Mouse (Mus musculus) C2C12 (cell line): ENCODE results near the gene Ackr3. TPM values are rescaled to one million over a fixed set of nuclear protein-coding genes. Genes with fewer than 3 reads are reported as not detected.

Source experiments
- H3K27me3 ChIP-seq: one replicate; pipeline ENCODE4 v1.6.1; 2011; ENCODE audit not compliant: control insufficient read depth, insufficient read depth, insufficient read length
- H3K36me3 ChIP-seq: one replicate; pipeline ENCODE4 v1.6.1; 2011; ENCODE audit not compliant: control insufficient read depth, insufficient read depth
- H3K4me3 ChIP-seq: one replicate; pipeline ENCODE4 v1.5.1; 2011; ENCODE audit warnings: mild to moderate bottlenecking, control low read depth; ENCODE audit not compliant: poor library complexity, insufficient read depth, severe bottlenecking
- H3K79me2 ChIP-seq: one replicate; pipeline ENCODE4 v1.6.1; 2011; ENCODE audit not compliant: control insufficient read depth, insufficient read depth
- H3K79me3 ChIP-seq: one replicate; pipeline ENCODE4 v1.6.1; 2011; ENCODE audit warnings: low read depth, control low read depth
- H3ac ChIP-seq: one replicate; pipeline ENCODE3; 2011; ENCODE audit warnings: low read depth; ENCODE audit not compliant: control insufficient read depth, insufficient read length
- CEBPB ChIP-seq: IDR thresholded peaks from one replicate; pipeline ENCODE4 v1.6.1; 2011; ENCODE audit warnings: low read depth, mild to moderate bottlenecking, control low read depth, moderate library complexity
- CTCF ChIP-seq: IDR thresholded peaks from one replicate; pipeline ENCODE4 v1.5.1; 2011; ENCODE audit not compliant: control insufficient read depth, insufficient read depth, insufficient read length
- FOSL1 ChIP-seq: IDR thresholded peaks from one replicate; pipeline ENCODE4 v1.8.0; 2011; ENCODE audit warnings: mild to moderate bottlenecking, low read length; ENCODE audit not compliant: poor library complexity, insufficient read depth, severe bottlenecking
- MAX ChIP-seq: IDR thresholded peaks from one replicate; pipeline ENCODE4 v1.6.1; 2011; ENCODE audit warnings: mild to moderate bottlenecking, control low read depth
- MYOD1 ChIP-seq: IDR thresholded peaks from one replicate; pipeline ENCODE4 v1.6.1; 2011; ENCODE audit warnings: low read depth; ENCODE audit not compliant: control insufficient read depth, insufficient read length
- MYOG ChIP-seq: IDR thresholded peaks from one replicate; pipeline ENCODE4 v1.6.1; 2011; ENCODE audit not compliant: control insufficient read depth, insufficient read length; ENCODE audit errors: extremely low read depth
- USF1 ChIP-seq: IDR thresholded peaks from one replicate; pipeline ENCODE4 v1.6.1; 2011; ENCODE audit warnings: low read depth, mild to moderate bottlenecking, control low read depth, moderate library complexity
- polyA plus RNA-seq: library from polyadenylated mRNA; unstranded; fragments of >200 nt; fragmentation: generic; extraction: Trizol; gene quantifications from one replicate; pipeline ENCODE4 v1.2.1, GENCODE M21; 2012; ENCODE audit warnings: missing spikeins

Ackr3 gene
- polyA plus RNA-seq, 1 experiment = 14.5 TPM

DNA sequence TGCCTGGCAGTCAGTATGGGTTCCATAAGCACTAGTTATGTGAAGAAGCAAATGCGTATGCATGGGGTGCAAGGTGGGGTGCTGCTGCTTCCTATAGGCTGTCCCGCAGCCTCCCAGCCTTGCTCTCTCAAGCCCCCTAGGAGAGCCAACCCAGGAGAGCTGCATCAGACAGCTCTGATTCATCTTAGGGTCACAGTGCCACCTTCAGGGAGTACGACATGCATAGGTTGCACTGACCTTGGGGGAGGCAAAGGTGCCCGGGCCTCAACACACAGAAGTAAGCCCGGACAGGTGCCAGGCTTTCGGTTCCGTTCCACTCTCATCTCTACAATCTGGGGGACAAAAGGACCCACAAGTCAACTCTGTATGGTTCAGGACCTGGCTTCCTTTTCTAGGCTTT, 41.8 kb downstream of the Ackr3 start:
- Histone ChIP-seq H3K27me3 (no peaks in the 10 kb centered on the region), H3K36me3 (no peaks in the 10 kb centered on the region), H3K4me3 (no peak overlapping the region), H3ac (no peak overlapping the region), H3K79me3 (no peaks in the 10 kb centered on the region), H3K79me2 (no peaks in the 10 kb centered on the region)
- TF ChIP-seq MYOD1 (no peak), CTCF (peak; percentile 17)

- Histone ChIP-seq H3K4me3 (no peak overlapping the region), H3K36me3 (no peaks in the 10 kb centered on the region), H3K27me3 (no peaks in the 10 kb centered on the region), H3K79me3 (no peaks in the 10 kb centered on the region), H3K79me2 (no peaks in the 10 kb centered on the region), H3ac (no peak overlapping the region)
- no peak for TF ChIP-seq CEBPB
Observed at GRCm38 (mm10) chr1:90246035-90246434, 42.3 kb downstream of the Ackr3 start.

DNA sequence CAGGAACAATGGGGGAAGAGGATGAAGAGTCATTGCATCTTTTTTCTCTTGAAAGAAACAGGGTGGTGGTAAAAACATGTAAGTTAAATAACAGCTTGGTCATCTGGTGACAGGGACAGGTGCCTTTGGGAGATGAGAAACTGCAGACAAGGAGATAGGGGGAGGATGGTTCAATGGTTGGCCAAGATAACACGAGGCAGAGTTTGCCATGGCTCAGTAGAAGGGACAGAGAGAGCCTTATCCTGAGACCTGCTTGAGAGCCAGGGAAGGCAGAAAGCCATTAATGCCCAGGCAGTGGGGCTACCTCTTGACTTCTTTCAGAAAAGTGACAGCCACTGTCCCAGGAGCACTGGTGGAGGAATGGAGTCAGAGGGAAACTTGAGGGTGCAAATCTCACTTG, 43.0 kb downstream of the Ackr3 start:
- no peaks in the 10 kb centered on the region for H3K79me3 ChIP-seq
- no peaks in the 10 kb centered on the region for H3K27me3 ChIP-seq
- no peaks in the 10 kb centered on the region for H3K36me3 ChIP-seq
- no peaks in the 10 kb centered on the region for H3K79me2 ChIP-seq
- TF ChIP-seq MAX = no peak
- no peak overlapping the region for H3K4me3 ChIP-seq
- no peak overlapping the region for H3ac ChIP-seq

- Histone ChIP-seq H3K79me2 (no peaks in the 10 kb centered on the region), H3ac (no peak overlapping the region), H3K79me3 (no peaks in the 10 kb centered on the region), H3K36me3 (no peaks in the 10 kb centered on the region), H3K4me3 (no peak overlapping the region), H3K27me3 (no peaks in the 10 kb centered on the region)
- TF ChIP-seq MYOG (no peak), MAX (no peak), CEBPB (no peak), FOSL1 (no peak), MYOD1 (no peak), USF1 (no peak), CTCF (no peak)
Observed at GRCm38 (mm10) chr1:90247234-90247633, 43.5 kb downstream of the Ackr3 start.

DNA sequence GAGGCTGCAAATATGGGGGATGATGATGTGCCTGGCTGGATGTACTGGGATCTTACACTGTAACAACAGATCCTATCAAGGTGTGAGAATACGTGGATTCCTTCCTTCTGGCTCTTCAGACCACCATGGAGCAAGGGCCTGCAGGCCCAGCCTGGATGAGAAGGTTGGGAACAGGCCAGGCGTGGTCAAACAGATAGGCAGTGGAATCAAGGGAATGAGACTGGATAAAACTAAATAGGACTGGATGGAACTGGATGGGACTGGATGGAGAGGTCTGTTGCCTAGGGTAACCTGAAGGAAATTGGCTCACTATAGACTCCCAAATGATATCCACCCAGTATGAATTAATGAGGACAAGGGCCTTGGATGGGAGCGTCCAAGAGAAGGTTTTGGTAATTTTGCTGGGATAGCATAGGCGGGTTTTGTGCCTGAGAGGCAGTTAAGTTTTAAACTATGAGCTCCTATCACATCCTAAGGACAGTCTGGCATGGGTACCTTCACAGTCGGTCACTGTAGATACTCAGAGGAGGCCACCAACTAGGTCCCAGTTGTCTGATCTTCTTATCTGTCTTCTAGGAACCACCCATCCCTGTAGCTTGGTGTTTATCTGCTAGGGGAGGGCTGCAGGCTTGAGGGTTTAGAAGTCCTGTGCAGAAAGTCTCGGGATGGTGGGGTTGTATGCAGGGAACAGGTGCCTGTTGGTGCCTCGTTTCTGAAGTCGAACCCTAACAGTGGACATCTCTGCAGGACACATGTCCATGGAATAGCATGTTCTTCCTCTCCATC, 44.2 kb downstream of the Ackr3 start:
- Histone ChIP-seq H3K79me3 (no peaks in the 10 kb centered on the region), H3K36me3 (no peaks in the 10 kb centered on the region), H3K4me3 (no peak overlapping the region), H3K79me2 (no peaks in the 10 kb centered on the region), H3ac (no peak overlapping the region), H3K27me3 (no peaks in the 10 kb centered on the region)
- TF ChIP-seq FOSL1 = no peak
- TF ChIP-seq MYOG = no peak
- TF ChIP-seq MYOD1 = no peak
- TF ChIP-seq USF1 = no peak

DNA sequence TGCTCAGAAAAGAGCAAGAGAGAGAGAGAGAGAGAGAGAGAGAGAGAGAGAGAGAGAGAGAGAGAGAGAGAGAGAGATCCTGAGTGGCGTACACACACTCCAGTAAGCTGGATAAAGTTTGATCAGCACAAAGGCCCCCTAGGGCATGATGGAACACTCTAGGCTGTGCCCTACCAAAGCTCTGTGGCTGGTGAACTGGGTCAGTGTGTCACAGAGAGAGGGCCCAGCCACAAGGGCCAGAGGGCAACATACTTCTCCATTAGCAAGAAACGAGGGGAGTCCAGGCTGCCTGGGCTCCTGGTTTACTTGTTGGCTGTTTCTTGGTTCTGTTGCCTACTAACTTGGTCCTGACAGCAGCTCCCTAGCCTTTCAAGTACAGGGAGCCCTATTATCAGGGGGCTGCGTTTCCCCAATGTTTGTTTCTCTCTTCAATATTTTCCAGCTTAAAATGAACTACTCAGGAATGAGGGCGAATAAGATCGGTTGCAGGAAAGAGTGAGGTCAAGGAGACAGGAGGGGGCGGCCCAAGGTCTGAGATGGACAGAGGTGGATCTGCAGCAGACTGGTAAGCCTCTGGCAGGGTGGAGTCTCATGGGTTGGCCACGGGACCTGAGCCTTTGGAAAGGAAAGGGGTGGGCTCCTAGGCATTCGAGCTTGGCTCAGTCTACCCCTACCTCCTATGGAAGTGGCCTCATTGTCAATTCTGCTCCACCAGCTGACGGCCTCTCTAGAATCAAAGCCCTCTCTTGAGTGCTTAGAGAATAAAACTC, 45.4 kb downstream of the Ackr3 start:
- no peaks in the 10 kb centered on the region for H3K79me3 ChIP-seq
- H3K79me2 ChIP-seq = no peaks in the 10 kb centered on the region
- TF ChIP-seq CTCF = no peak
- TF ChIP-seq USF1 = no peak
- TF ChIP-seq CEBPB = no peak
- TF ChIP-seq MYOG = no peak
- TF ChIP-seq MYOD1 = no peak
- no peak for TF ChIP-seq FOSL1
- TF ChIP-seq MAX = no peak
- no peaks in the 10 kb centered on the region for H3K36me3 ChIP-seq
- H3ac ChIP-seq = no peak overlapping the region
- H3K27me3 ChIP-seq = no peaks in the 10 kb centered on the region
- H3K4me3 ChIP-seq = no peak overlapping the region
